Mouse (Mus musculus) heart, embryonic 16.5 days (tissue): ENCODE measurements around the gene Prkg1. TPM values are rescaled to one million over a fixed set of nuclear protein-coding genes. Genes with fewer than 3 reads are reported as not detected.

Experiments
- ATAC-seq: fragments of 200-750 bp; cut with Nextera tagmentation; replicated peaks from 2 replicates; pipeline ENCODE4 v1.8.0; 2017; ENCODE audit warnings: moderate number of reproducible peaks; ENCODE audit not compliant: insufficient read depth, low FRiP score; ENCODE audit errors: extremely low read depth
- H3K27ac ChIP-seq: fragments of 300-500 bp; sonication (generic); 2 replicates; pipeline ENCODE4 v1.5.1; 2014; ENCODE audit warnings: mild to moderate bottlenecking, low read length, control low read depth, moderate library complexity
- H3K27me3 ChIP-seq: fragments of 300-500 bp; sonication (generic); 2 replicates; pipeline ENCODE4 v1.6.1; 2014; ENCODE audit warnings: low read length, mixed read lengths; ENCODE audit not compliant: control insufficient read depth, insufficient read depth
- H3K36me3 ChIP-seq: fragments of 300-500 bp; sonication (generic); 2 replicates; pipeline ENCODE4 v1.6.1; 2014; ENCODE audit not compliant: control insufficient read depth, insufficient read depth
- H3K4me1 ChIP-seq: fragments of 300-500 bp; sonication (generic); 2 replicates; pipeline ENCODE4 v1.6.1; 2014; ENCODE audit warnings: low read length, mixed read lengths; ENCODE audit not compliant: control insufficient read depth, insufficient read depth
- H3K4me2 ChIP-seq: fragments of 300-500 bp; sonication (generic); 2 replicates; pipeline ENCODE4 v1.6.1; 2014; ENCODE audit warnings: low read depth, mild to moderate bottlenecking, control low read depth, low read length
- H3K4me3 ChIP-seq: fragments of 300-500 bp; sonication (generic); 2 replicates; pipeline ENCODE4 v1.5.1; 2014; ENCODE audit warnings: mild to moderate bottlenecking, control low read depth, low read length
- H3K9ac ChIP-seq: fragments of 300-500 bp; sonication (generic); 2 replicates; pipeline ENCODE4 v1.6.1; 2014; ENCODE audit warnings: low read length, control low read depth
- H3K9me3 ChIP-seq: fragments of 300-500 bp; sonication (generic); replicated peaks from 2 replicates; pipeline ENCODE4 v1.6.1; 2016; ENCODE audit warnings: low read length; ENCODE audit not compliant: control insufficient read depth
- WGBS: fragments of 180-500 bp; shearing (Covaris S2); extraction: QIAGEN DNeasy Blood & Tissue Kit; methylation state at CpG from one replicate; pipeline ENCODE4 v1.1.7; 2014; 5-methylcytosine and 5-hydroxymethylcytosine counted together
- polyA plus RNA-seq: library from polyadenylated mRNA; unstranded; fragments of >200 nt; fragmentation: Nextera tagmentation; extraction: Ambion mirVana; gene quantifications from 2 replicates; pipeline ENCODE4 v1.2.1, GENCODE M21; 2015

Prkg1 gene
- polyA plus RNA-seq, 1 experiment from 2014 or later: 6.5 TPM

DNA sequence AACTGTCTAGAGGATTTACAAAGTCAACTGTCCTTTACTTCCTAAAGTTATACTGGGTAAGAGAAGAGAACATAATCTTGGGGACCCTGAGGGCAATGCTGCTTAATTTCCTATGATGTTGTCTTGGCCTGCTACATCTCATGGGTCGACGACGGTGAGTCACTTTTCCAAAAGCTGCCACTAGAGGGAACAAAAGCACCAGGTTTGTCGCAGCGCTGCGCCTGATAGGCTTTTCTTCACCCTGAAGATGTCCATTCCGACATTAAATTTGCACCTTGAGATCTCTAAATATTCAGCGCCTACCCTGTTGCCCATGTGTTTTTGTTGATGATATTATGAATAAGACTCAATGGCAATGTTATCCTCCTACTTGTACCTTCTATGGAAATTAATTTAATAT lies 1100.6 kb downstream of the Prkg1 start:
- Histone ChIP-seq H3K36me3 (no peaks in the 10 kb centered on the region), H3K4me2 (no peak overlapping the region), H3K9ac (no peak overlapping the region), H3K27ac (no peak overlapping the region), H3K4me1 (no peaks in the 10 kb centered on the region), H3K27me3 (no peaks in the 10 kb centered on the region), H3K9me3 (no peaks in the 10 kb centered on the region), H3K4me3 (no peak overlapping the region)
- ATAC-seq: no peak
- WGBS: 5% methylated on average over 8 of the region's 8 CpGs

GRCm38 (mm10) chr19:30642629-30643170 lies 1122.1 kb downstream of the Prkg1 start:
- H3K36me3 ChIP-seq: no peaks in the 10 kb centered on the region
- H3K27ac ChIP-seq: no peak overlapping the region
- no peaks in the 10 kb centered on the region for H3K9me3 ChIP-seq
- 49% methylated on average over 5 of the region's 5 CpGs for WGBS
- no peak overlapping the region for H3K9ac ChIP-seq
- no peaks in the 10 kb centered on the region for H3K27me3 ChIP-seq
- no peak for ATAC-seq
- no peak overlapping the region for H3K4me3 ChIP-seq
- H3K4me2 ChIP-seq: no peak overlapping the region
- no peaks in the 10 kb centered on the region for H3K4me1 ChIP-seq

DNA sequence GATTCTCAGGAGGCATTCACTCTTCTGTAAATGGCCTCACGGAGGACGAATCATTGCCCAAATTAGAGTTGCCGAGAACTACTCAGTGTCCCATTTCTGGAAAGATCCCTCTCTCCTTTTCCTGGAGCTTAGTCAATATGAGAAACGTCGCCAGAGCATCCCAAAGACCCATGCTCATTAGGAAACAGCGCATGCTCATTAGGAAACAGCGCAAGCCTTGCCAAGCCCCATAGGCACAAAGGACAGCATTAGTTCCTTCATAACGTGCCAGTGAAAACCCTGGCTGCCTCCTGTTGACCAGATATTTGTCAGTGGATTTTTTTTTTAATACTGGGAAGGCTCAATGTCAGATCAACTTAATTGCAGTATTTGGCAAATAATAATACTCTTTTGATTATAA lies 1127.4 kb downstream of the Prkg1 start:
- no peaks in the 10 kb centered on the region for H3K36me3 ChIP-seq
- no peaks in the 10 kb centered on the region for H3K27me3 ChIP-seq
- no peaks in the 10 kb centered on the region for H3K9me3 ChIP-seq
- H3K4me2 ChIP-seq: no peak overlapping the region
- no peak for ATAC-seq
- H3K27ac ChIP-seq: no peak overlapping the region
- 82% methylated on average over 8 of the region's 8 CpGs for WGBS
- no peak overlapping the region for H3K4me3 ChIP-seq
- H3K4me1 ChIP-seq: no peaks in the 10 kb centered on the region
- H3K9ac ChIP-seq: no peak overlapping the region

DNA sequence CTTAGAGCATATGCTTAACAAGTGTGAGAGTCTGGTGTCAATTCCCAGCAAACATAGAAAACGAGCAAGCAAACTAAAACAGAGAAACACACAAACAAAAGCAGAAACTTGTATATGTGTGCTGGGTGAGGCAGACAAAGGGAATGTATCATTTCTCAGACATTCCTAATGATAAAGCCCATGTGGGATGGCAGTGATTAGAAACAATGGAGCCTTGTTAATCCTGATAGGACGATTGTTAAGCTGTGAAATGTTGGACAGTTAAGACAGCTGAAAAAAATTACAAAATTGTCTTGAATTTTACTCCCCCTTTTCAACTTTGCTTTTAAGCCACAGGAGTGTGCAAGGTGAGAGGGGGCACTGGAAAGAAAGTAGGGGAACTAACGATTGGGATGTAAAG lies 1133.8 kb downstream of the Prkg1 start:
- peaks cover 3% of the 10 kb centered on the region; the same call in 1 of the 2 replicates for H3K4me1 ChIP-seq
- no peak for ATAC-seq
- no peak overlapping the region for H3K9ac ChIP-seq
- no peaks in the 10 kb centered on the region for H3K36me3 ChIP-seq
- no peaks in the 10 kb centered on the region for H3K9me3 ChIP-seq
- WGBS: 51% methylated on average over 3 of the region's 3 CpGs
- no peaks in the 10 kb centered on the region for H3K27me3 ChIP-seq
- H3K27ac ChIP-seq: no peak overlapping the region
- no peak overlapping the region for H3K4me3 ChIP-seq
- no peak overlapping the region for H3K4me2 ChIP-seq

- Histone ChIP-seq H3K4me2 (no peak overlapping the region), H3K27ac (0 out of 2 replicates have a peak overlapping the region, but pooled peaks have one; percentile 2), H3K4me1 (peaks cover 14% of the 10 kb centered on the region), H3K4me3 (no peak overlapping the region), H3K9me3 (no peaks in the 10 kb centered on the region), H3K9ac (no peak overlapping the region), H3K27me3 (no peaks in the 10 kb centered on the region), H3K36me3 (no peaks in the 10 kb centered on the region)
- no peak for ATAC-seq
- 29% methylated on average over 7 of the region's 7 CpGs for WGBS
Observed at GRCm38 (mm10) chr19:30626036-30626435, 1138.8 kb downstream of the Prkg1 start.

DNA sequence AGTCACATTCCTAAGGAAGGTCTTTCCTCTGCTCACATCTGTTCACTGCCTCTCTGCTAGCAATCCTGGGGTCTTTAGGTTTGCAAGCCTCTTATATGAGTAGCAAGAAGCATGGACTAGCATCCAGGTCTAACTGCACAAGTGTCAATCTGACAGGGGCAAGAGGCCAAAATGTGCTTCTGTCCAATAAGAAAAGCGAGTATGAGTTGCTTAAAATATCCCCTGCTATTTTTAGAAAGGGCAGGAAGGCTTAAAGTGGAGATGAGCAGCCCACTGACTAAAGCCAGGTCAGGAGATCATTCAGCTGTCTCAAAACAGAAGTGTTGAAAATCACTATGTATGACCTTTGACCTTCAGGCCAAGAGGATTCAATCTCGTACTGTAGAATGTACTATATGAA lies 1139.4 kb downstream of the Prkg1 start:
- no peaks in the 10 kb centered on the region for H3K9me3 ChIP-seq
- H3K4me2 ChIP-seq: peak overlapping the region; percentile 33
- H3K27ac ChIP-seq: peak overlapping the region; percentile 17; the same call in 1 of the 2 replicates
- no peaks in the 10 kb centered on the region for H3K36me3 ChIP-seq
- WGBS: 26% methylated on average over 2 of the region's 2 CpGs
- peaks cover 14% of the 10 kb centered on the region for H3K4me1 ChIP-seq
- H3K27me3 ChIP-seq: no peaks in the 10 kb centered on the region
- ATAC-seq: peak; percentile 61
- no peak overlapping the region for H3K4me3 ChIP-seq
- no peak overlapping the region for H3K9ac ChIP-seq

DNA sequence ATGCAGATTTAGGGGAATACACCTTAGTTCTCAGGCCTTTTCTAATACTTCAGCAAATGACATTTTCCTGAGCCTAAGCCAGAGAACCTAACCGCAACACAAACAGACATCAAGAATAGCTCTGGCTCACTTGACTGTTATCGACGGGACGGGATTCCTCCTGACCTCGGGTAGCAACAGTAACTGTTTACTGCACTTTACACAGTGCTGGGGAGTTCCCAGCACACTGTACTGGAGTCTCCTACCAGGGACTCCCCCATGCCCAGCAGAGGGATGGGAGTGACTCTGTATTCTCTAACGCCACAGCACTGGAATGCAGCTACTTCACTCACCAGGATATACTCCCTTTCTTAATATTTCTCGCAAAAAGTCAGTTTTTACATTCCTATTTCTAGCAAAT lies 1141.2 kb downstream of the Prkg1 start:
- Histone ChIP-seq H3K9ac (no peak overlapping the region), H3K4me1 (peaks cover 14% of the 10 kb centered on the region), H3K4me3 (no peak overlapping the region), H3K9me3 (no peaks in the 10 kb centered on the region), H3K27me3 (no peaks in the 10 kb centered on the region), H3K36me3 (no peaks in the 10 kb centered on the region), H3K4me2 (peak overlapping the region; percentile 4; the same call in 1 of the 2 replicates), H3K27ac (peak overlapping the region; percentile 34; the same call in 1 of the 2 replicates)
- WGBS: 24% methylated on average over 7 of the region's 7 CpGs
- peak; percentile 95 for ATAC-seq

DNA sequence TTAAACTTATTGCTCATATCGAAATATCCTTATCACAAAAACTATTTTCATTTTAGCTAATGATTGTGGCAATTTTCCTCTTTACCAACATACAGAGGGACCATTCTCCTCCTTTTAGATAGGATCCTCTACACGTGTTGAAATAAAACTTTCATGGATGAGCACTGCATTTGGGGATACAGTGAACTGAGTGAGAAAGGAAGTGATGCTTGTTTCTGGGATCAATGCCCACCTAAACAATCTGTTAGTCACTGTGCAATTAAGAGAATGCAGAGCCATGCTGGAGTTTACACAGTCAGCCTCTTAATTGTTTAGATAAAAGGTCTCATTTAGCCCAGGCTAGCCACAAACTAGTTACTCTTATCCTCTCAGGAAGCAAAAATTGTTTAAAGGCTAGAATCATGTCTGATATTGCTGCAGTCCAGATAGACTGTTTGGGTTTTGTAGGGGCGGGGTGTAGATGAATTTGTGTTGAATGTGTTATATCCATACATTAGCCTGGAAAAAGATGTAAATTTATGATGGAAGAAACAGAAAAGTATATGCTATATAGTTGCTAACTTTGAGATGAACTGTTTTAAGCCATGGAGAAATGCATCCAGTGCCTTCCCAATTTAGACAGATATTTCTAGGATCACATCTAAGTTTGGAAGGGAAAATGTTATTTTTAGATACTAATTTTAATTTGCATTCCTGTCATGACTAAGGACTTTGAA lies 1151.5 kb downstream of the Prkg1 start:
- H3K27ac ChIP-seq: no peak overlapping the region
- 69% methylated on average over 3 of the region's 3 CpGs for WGBS
- H3K36me3 ChIP-seq: peaks cover under 1% of the 10 kb centered on the region; the same call in 1 of the 2 replicates
- ATAC-seq: no peak
- H3K4me2 ChIP-seq: no peak overlapping the region
- no peak overlapping the region for H3K4me3 ChIP-seq
- H3K27me3 ChIP-seq: no peaks in the 10 kb centered on the region
- no peak overlapping the region for H3K9ac ChIP-seq
- no peaks in the 10 kb centered on the region for H3K4me1 ChIP-seq
- H3K9me3 ChIP-seq: peaks cover under 1% of the 10 kb centered on the region; the same call in 1 of the 2 replicates

- ATAC-seq: no peak
- WGBS: 80% methylated on average over 3 of the region's 3 CpGs
- H3K4me2 ChIP-seq: no peak overlapping the region
- H3K9ac ChIP-seq: no peak overlapping the region
- no peaks in the 10 kb centered on the region for H3K36me3 ChIP-seq
- H3K4me1 ChIP-seq: no peaks in the 10 kb centered on the region
- no peak overlapping the region for H3K4me3 ChIP-seq
- H3K9me3 ChIP-seq: no peaks in the 10 kb centered on the region
- H3K27me3 ChIP-seq: no peaks in the 10 kb centered on the region
- H3K27ac ChIP-seq: no peak overlapping the region
Observed at GRCm38 (mm10) chr19:30586366-30586765, 1178.5 kb downstream of the Prkg1 start.
